Mouse (Mus musculus) cerebellum, adult 2 months (tissue): ENCODE measurements around the gene Ganab.

Source experiments
- CTCF ChIP-seq: fragments of 200-500 bp; IDR thresholded peaks from 2 replicates; pipeline ENCODE4 v1.5.1; 2011; ENCODE audit warnings: low read depth, mild to moderate bottlenecking, control low read depth, low read length, moderate library complexity, borderline replicate concordance; ENCODE audit not compliant: insufficient read depth
- POLR2A ChIP-seq: fragments of 200-500 bp; IDR thresholded peaks from 2 replicates; pipeline ENCODE4 v1.6.1; 2011; ENCODE audit warnings: low read length, control low read depth, borderline replicate concordance; ENCODE audit not compliant: insufficient read depth

GRCm38 (mm10) chr19:8848356-8848755, 49.5 kb upstream of the Ganab start:
- TF ChIP-seq CTCF (no peak), POLR2A (no peak)
